Mouse (Mus musculus) liver, adult 2 months (tissue): ENCODE results near the gene Commd1.

Experiments used
- CTCF ChIP-seq: fragments of 200-500 bp; IDR thresholded peaks from 2 replicates; pipeline ENCODE4 v1.5.1; 2011; ENCODE audit warnings: low read depth, low read length, control low read depth
- POLR2A ChIP-seq: fragments of 200-500 bp; IDR thresholded peaks from 2 replicates; pipeline ENCODE4 v1.6.1; 2011; ENCODE audit warnings: low read length, control low read depth; ENCODE audit not compliant: insufficient read depth; ENCODE audit errors: extremely low read depth

DNA sequence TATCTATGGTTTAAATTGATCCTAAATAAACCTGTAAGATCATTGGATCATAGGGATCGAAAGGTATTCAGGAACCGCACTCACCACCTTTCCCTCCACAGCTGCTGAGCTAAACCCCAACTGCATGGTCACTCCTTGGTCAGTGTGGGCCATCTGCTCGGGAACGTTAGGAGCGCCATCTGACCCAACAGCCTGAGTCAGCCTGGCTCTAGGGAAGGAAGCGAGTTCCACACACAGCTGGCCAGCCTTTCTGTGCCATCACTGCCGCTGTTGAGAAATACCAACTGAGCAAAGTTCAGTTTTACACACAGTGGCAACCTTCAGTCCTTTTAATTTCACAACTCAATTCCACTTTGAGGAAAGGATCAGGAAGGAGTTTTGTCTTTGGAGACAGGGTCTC lies 90.3 kb downstream of the Commd1 start:
- TF ChIP-seq CTCF (no peak), POLR2A (no peak)
